ENCODE assay signal across 8 mouse cellular contexts in genomic region chrX:152327689-152328052, GRCm38 (mm10). TPM values are rescaled to one million over a fixed set of nuclear protein-coding genes. Genes with fewer than 3 reads are reported as not detected.
DNase-seq lines count a peak whose midpoint lies in the region; ATAC-seq and TF ChIP-seq lines count a peak whose summit lies in the region.

No protein-coding gene starts in this region.

- no peak overlapping the region for H3K9ac ChIP-seq in lung, postnatal 0 days (replicated peaks; ENCODE audit: low read depth)
- H3K9ac ChIP-seq in forebrain, embryonic 11.5 days (ENCODE audit: low read length), result peak overlapping the region; percentile 20; the same call in 1 of the 2 replicates
- H3K9ac ChIP-seq in limb, embryonic 14.5 days (ENCODE audit: low read depth, low read length, severe bottlenecking), result peak overlapping the region; percentile 28; the same call in 1 of the 2 replicates
- H3K9ac ChIP-seq in stomach, embryonic 14.5 days (replicated peaks; ENCODE audit: low read depth, low read length), result no peak overlapping the region

- no peaks in the 10 kb centered on the region for H3K27me3 ChIP-seq in lung, postnatal 0 days (replicated peaks; ENCODE audit: insufficient read depth, low read length)
- H3K27me3 ChIP-seq in forebrain, embryonic 11.5 days (ENCODE audit: control insufficient read depth, insufficient read depth, low read length), result peaks cover 16% of the 10 kb centered on the region
- H3K27me3 ChIP-seq in limb, embryonic 14.5 days (ENCODE audit: control insufficient read depth, insufficient read depth, low read length), result no peaks in the 10 kb centered on the region
- H3K27me3 ChIP-seq in stomach, embryonic 14.5 days (ENCODE audit: control insufficient read depth, insufficient read depth, low read length), result no peaks in the 10 kb centered on the region

- 17% methylated on average over 8 of the region's 8 CpGs for WGBS in lung, postnatal 0 days
- WGBS in forebrain, embryonic 11.5 days, result 15% methylated on average over 8 of the region's 8 CpGs
- 22% methylated on average over 8 of the region's 8 CpGs for WGBS in limb, embryonic 14.5 days
- 26% methylated on average over 8 of the region's 8 CpGs for WGBS in stomach, embryonic 14.5 days

- TF ChIP-seq POLR2A in limb, embryonic 14.5 days (IDR thresholded peaks at IDR 0.05; ENCODE audit: borderline replicate concordance, extremely low read depth, insufficient read depth, insufficient read length), result no peak

- H3K27ac ChIP-seq in lung, postnatal 0 days (ENCODE audit: low read length), result 0 out of 2 replicates have a peak overlapping the region, but pooled peaks have one; percentile 15
- no peak overlapping the region for H3K27ac ChIP-seq in forebrain, embryonic 11.5 days (ENCODE audit: low read depth, low read length)
- 0 out of 2 replicates have a peak overlapping the region, but pooled peaks have one; percentile 15 for H3K27ac ChIP-seq in limb, embryonic 14.5 days (replicated peaks; ENCODE audit: low read depth, low read length)
- 0 out of 2 replicates have a peak overlapping the region, but pooled peaks have one; percentile 6 for H3K27ac ChIP-seq in stomach, embryonic 14.5 days (ENCODE audit: low read length)

- no peak for TF ChIP-seq EP300 in lung, postnatal 0 days (IDR thresholded peaks at IDR 0.05)

- H3K4me3 ChIP-seq in lung, postnatal 0 days (ENCODE audit: low read depth, low read length), result peak overlapping the region; percentile 49; the same call in 1 of the 2 replicates
- peak overlapping the region; percentile 49; the same call in 1 of the 2 replicates for H3K4me3 ChIP-seq in forebrain, embryonic 11.5 days (ENCODE audit: low read depth, low read length)
- peak overlapping the region; percentile 54 for H3K4me3 ChIP-seq in limb, embryonic 14.5 days (replicated peaks; ENCODE audit: low read length)
- peak overlapping the region; percentile 44 for H3K4me3 ChIP-seq in stomach, embryonic 14.5 days (ENCODE audit: low read depth, low read length)

- no peaks in the 10 kb centered on the region for H3K36me3 ChIP-seq in lung, postnatal 0 days (ENCODE audit: insufficient read depth, low read length)
- H3K36me3 ChIP-seq in forebrain, embryonic 11.5 days (ENCODE audit: control insufficient read depth, insufficient read depth, low read length), result no peaks in the 10 kb centered on the region
- no peaks in the 10 kb centered on the region for H3K36me3 ChIP-seq in limb, embryonic 14.5 days (ENCODE audit: control insufficient read depth, insufficient read depth, low read length)
- no peaks in the 10 kb centered on the region for H3K36me3 ChIP-seq in stomach, embryonic 14.5 days (ENCODE audit: control insufficient read depth, insufficient read depth, low read length)

- no peak for TF ChIP-seq CTCF in lung, postnatal 0 days (IDR thresholded peaks at IDR 0.05)

- H3K4me1 ChIP-seq in lung, postnatal 0 days (ENCODE audit: insufficient read depth, low read depth, low read length), result no peaks in the 10 kb centered on the region
- H3K4me1 ChIP-seq in forebrain, embryonic 11.5 days (replicated peaks; ENCODE audit: control insufficient read depth, insufficient read depth, low read length), result no peaks in the 10 kb centered on the region; the same call in 1 of the 2 replicates
- 0 out of 2 replicates have a peak, but pooled peaks cover 2% of the 10 kb centered on the region for H3K4me1 ChIP-seq in limb, embryonic 14.5 days (ENCODE audit: control insufficient read depth, insufficient read depth, low read length)
- no peaks in the 10 kb centered on the region for H3K4me1 ChIP-seq in stomach, embryonic 14.5 days (ENCODE audit: control insufficient read depth, insufficient read depth, low read length)

- no peak for DNase-seq in lung, postnatal 0 days (ENCODE audit: low spot score)
- DNase-seq in lung, postnatal 25 days (ENCODE audit: low spot score), result no peak
- no peak for DNase-seq in forebrain, embryonic 11.5 days (ENCODE audit: low spot score)
- DNase-seq in limb, embryonic 14.5 days (ENCODE audit: low spot score), result no peak
- DNase-seq in embryo, embryonic 10.5 days (ENCODE audit: low spot score), result no peak
- no peak for DNase-seq in ovary, postnatal 14 days (ENCODE audit: low spot score)
- DNase-seq in ovary, adult 18-20 months (ENCODE audit: low spot score), result no peak

- H3K4me2 ChIP-seq in lung, postnatal 0 days (replicated peaks; ENCODE audit: low read depth, low read length), result peak overlapping the region; percentile 59
- peak overlapping the region; percentile 25; the same call in 1 of the 2 replicates for H3K4me2 ChIP-seq in forebrain, embryonic 11.5 days (ENCODE audit: low read depth, low read length, severe bottlenecking)
- peak overlapping the region; percentile 51 for H3K4me2 ChIP-seq in limb, embryonic 14.5 days (replicated peaks; ENCODE audit: low read depth, low read length, severe bottlenecking)
- H3K4me2 ChIP-seq in stomach, embryonic 14.5 days (replicated peaks; ENCODE audit: low read depth, low read length), result peak overlapping the region; percentile 35

- peak; percentile 23 for ATAC-seq in lung, postnatal 0 days
- 0 out of 2 replicates have a peak, but pooled peaks have one; percentile 15 for ATAC-seq in forebrain, embryonic 11.5 days (replicated peaks; ENCODE audit: low FRiP score)
- peak; percentile 25; the same call in 1 of the 2 replicates for ATAC-seq in limb, embryonic 14.5 days (ENCODE audit: low FRiP score, low read depth)
- ATAC-seq in stomach, embryonic 14.5 days (ENCODE audit: insufficient number of reproducible peaks, insufficient read depth, low FRiP score, low read depth), result no peak; the same call in 1 of the 2 replicates

- H3K9me3 ChIP-seq in lung, postnatal 0 days (ENCODE audit: low read length), result no peaks in the 10 kb centered on the region
- H3K9me3 ChIP-seq in forebrain, embryonic 11.5 days (ENCODE audit: control insufficient read depth, low read length), result no peaks in the 10 kb centered on the region; the same call in 1 of the 2 replicates
- no peaks in the 10 kb centered on the region for H3K9me3 ChIP-seq in limb, embryonic 14.5 days (ENCODE audit: control insufficient read depth, low read length)
- H3K9me3 ChIP-seq in stomach, embryonic 14.5 days (ENCODE audit: control insufficient read depth, low read depth, low read length), result no peaks in the 10 kb centered on the region

RNA-seq across cellular contexts. Expression of gene Kantr, which starts 0.4 kb away (rescaled TPM):
- polyA plus RNA-seq in lung, postnatal 0 days (2015; fragmentation: Nextera tagmentation; extraction: Ambion mirVana), result 5.9 and 6.6 TPM in 2 replicates
- 16.6 and 19.5 TPM in 2 replicates for polyA plus RNA-seq in forebrain, embryonic 11.5 days (2014; fragmentation: Nextera tagmentation; extraction: Ambion mirVana)
- polyA plus RNA-seq in limb, embryonic 14.5 days (2012; rRNA removed), result 17.9 and 23.1 TPM in 2 replicates
- 13.1 and 17.8 TPM in 2 replicates for polyA plus RNA-seq in limb, embryonic 14.5 days (2014; fragmentation: Nextera tagmentation; extraction: Ambion mirVana)
- 23.9 and 25.9 TPM in 2 replicates for polyA plus RNA-seq in stomach, embryonic 14.5 days (2014; fragmentation: Nextera tagmentation; extraction: Ambion mirVana)

RNA-seq across cellular contexts. Expression of gene Tspyl2, which starts 14.6 kb away (rescaled TPM):
- 13.5 and 14.0 TPM in 2 replicates for polyA plus RNA-seq in lung, postnatal 0 days (2015; fragmentation: Nextera tagmentation; extraction: Ambion mirVana)
- 33.7 and 35.6 TPM in 2 replicates for polyA plus RNA-seq in forebrain, embryonic 11.5 days (2014; fragmentation: Nextera tagmentation; extraction: Ambion mirVana)
- 81.3 and 113 TPM in 2 replicates for polyA plus RNA-seq in limb, embryonic 14.5 days (2012; rRNA removed)
- 24.0 and 24.2 TPM in 2 replicates for polyA plus RNA-seq in limb, embryonic 14.5 days (2014; fragmentation: Nextera tagmentation; extraction: Ambion mirVana)
- 25.1 and 25.6 TPM in 2 replicates for polyA plus RNA-seq in stomach, embryonic 14.5 days (2014; fragmentation: Nextera tagmentation; extraction: Ambion mirVana)

RNA-seq across cellular contexts. Expression of gene Gpr173, which starts 40.8 kb away (rescaled TPM):
- 1.1 TPM in 2 replicates for polyA plus RNA-seq in lung, postnatal 0 days (2015; fragmentation: Nextera tagmentation; extraction: Ambion mirVana)
- polyA plus RNA-seq in forebrain, embryonic 11.5 days (2014; fragmentation: Nextera tagmentation; extraction: Ambion mirVana), result 7.1 and 8.0 TPM in 2 replicates
- 13.0 and 16.7 TPM in 2 replicates for polyA plus RNA-seq in limb, embryonic 14.5 days (2012; rRNA removed)
- 4.5 and 5.5 TPM in 2 replicates for polyA plus RNA-seq in limb, embryonic 14.5 days (2014; fragmentation: Nextera tagmentation; extraction: Ambion mirVana)
- polyA plus RNA-seq in stomach, embryonic 14.5 days (2014; fragmentation: Nextera tagmentation; extraction: Ambion mirVana), result 4.4 and 5.6 TPM in 2 replicates

Comparison
In these comparisons a context has a peak if more than half of its experiments do, and no peak if none do; other contexts are left out.
1. H3K9ac ChIP-seq: peak in forebrain, embryonic 11.5 days (single experiment) and limb, embryonic 14.5 days (single experiment); none in lung, postnatal 0 days (single experiment) and stomach, embryonic 14.5 days (single experiment).
2. Peak in every context shown above with its lines, with median percentiles within 50 percentile points of each other: H3K4me2 ChIP-seq and H3K4me3 ChIP-seq.